Mouse (Mus musculus): ENCODE data around the gene A730061H03Rik. TPM values are rescaled to one million over a fixed set of nuclear protein-coding genes. Genes with fewer than 3 reads are reported as not detected.

The A730061H03Rik gene
- polyA plus RNA-seq, 1 experiment from 2014 or later, result 0.55 TPM

DNA sequence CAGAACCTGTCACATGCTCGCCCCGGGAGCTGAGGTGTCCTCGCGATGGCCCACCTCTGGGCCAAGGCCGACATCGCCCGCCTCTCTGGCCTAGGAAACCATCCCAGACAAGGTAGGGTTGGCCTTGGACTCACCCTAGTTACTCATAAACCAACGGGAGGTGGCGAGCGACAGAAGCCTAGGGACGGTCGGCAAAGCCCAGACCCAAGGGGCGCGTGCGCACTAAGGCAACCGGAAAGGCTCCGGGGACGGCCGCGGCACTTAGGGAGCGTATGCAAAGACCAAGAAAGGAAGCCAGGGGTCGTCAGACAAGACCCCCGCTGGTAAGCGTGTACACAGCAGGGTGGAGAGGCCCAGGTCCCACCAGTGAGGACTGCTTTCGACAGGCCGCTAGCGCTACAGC lies 406 bp downstream of the A730061H03Rik start, which contains the start of gene Dcaf11:
Gene Dcaf11 (plus strand): TSS at position 208 of the 403 bp plus-strand sequence.
- peak within 1 kb of the TSS; percentile 99 for H3K27ac ChIP-seq (ENCODE audit: low read length)

DNA sequence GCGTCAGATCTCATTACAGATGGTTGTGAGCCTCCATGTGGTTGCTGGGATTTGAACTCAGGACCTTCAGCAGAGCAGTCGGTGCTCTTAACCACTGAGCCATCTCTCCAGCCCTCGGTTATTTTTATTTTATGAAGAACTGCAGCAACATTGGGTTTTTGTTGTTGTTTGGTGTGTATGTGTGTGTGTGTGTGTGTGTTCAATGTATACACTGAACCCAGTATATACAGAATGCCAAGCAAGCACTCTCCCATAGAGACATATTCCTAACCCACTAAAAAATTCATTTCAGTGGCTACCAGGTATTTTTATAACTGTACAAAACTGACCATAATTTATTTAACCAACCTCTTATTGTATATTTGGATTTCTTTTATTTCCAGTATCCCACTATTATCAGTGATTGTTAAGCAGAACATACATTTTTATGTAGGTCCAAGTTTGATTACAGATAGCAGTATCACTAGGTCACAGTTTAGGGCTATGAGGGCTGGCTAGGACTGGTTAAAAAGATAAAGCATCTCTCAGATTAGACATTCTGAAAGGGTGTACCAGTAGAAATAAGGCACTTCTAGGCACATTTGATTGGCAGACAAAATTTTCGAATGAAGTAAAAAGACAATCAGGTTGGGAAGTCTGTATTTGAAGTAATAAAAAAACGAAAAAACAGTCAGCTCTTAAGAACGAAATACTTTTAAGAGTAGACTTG lies 1.3 kb downstream of the A730061H03Rik start:
- no peaks in the 10 kb centered on the region for H3K36me3 ChIP-seq (ENCODE audit: control insufficient read depth, insufficient read depth, low read length)
- peak overlapping the region; percentile 62 for H3K4me3 ChIP-seq (ENCODE audit: low read depth, low read length)
- no peaks in the 10 kb centered on the region for H3K27me3 ChIP-seq (ENCODE audit: control insufficient read depth, insufficient read depth, low read depth, low read length)
- no peaks in the 10 kb centered on the region for H3K9me3 ChIP-seq (replicated peaks; ENCODE audit: control insufficient read depth, low read length, poor library complexity, severe bottlenecking)
- peak overlapping the region; percentile 68 for H3K4me2 ChIP-seq (ENCODE audit: low read length)
- WGBS, result 56% methylated on average over 6 of the region's 6 CpGs
- H3K27ac ChIP-seq (ENCODE audit: low read length), result no peak overlapping the region
- peaks cover 20% of the 10 kb centered on the region for H3K4me1 ChIP-seq (ENCODE audit: control insufficient read depth, insufficient read depth, low read length)
- no peak overlapping the region for H3K9ac ChIP-seq (ENCODE audit: low read depth, low read length)
- ATAC-seq, result no peak

More for the DNA sequence above, 406 bp downstream of the A730061H03Rik start, which contains the start of gene Dcaf11:
- H3K4me1 ChIP-seq (ENCODE audit: control insufficient read depth, insufficient read depth, low read length), result peaks cover 20% of the 10 kb centered on the region
- under 1% methylated on average over 27 of the region's 27 CpGs for WGBS
- peak within 1 kb of the TSS; percentile 90 for H3K9ac ChIP-seq (ENCODE audit: low read depth, low read length)
- peaks cover 8% of the 10 kb centered on the region for H3K36me3 ChIP-seq (ENCODE audit: control insufficient read depth, insufficient read depth, low read length)
- no peaks in the 10 kb centered on the region for H3K27me3 ChIP-seq (ENCODE audit: control insufficient read depth, insufficient read depth, low read depth, low read length)
- ATAC-seq, result peak; percentile 83
- H3K4me2 ChIP-seq (ENCODE audit: low read length), result peak within 1 kb of the TSS; percentile 68
- peak within 1 kb of the TSS; percentile 62 for H3K4me3 ChIP-seq (ENCODE audit: low read depth, low read length)
- H3K9me3 ChIP-seq (replicated peaks; ENCODE audit: control insufficient read depth, low read length, poor library complexity, severe bottlenecking), result no peaks in the 10 kb centered on the region

DNA sequence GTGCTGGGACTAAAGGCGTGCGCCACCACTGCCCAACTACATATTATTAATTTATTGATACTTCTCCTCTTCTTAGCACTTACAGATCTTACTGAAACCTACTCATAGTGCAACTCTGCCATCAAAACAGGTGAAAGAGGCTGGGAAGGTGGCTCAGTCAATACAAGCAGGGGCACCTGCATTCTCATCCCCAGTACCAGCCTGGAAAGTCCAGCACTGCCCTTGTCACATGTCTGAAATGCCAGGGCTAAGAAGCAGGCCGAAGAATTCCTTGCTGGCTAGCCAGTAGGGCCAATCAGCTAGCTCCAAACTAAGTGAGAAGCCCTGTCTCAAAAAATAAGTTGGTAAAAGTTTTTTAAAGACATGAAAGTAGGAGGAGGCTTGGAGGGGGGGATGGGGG lies 2.6 kb downstream of the A730061H03Rik start:
- no peaks in the 10 kb centered on the region for H3K36me3 ChIP-seq (ENCODE audit: control insufficient read depth, insufficient read depth, low read length)
- no peaks in the 10 kb centered on the region for H3K27me3 ChIP-seq (ENCODE audit: control insufficient read depth, insufficient read depth, low read depth, low read length)
- H3K4me2 ChIP-seq (ENCODE audit: low read length), result no peak overlapping the region
- no peak overlapping the region for H3K9ac ChIP-seq (ENCODE audit: low read depth, low read length)
- no peak for ATAC-seq
- H3K9me3 ChIP-seq (replicated peaks; ENCODE audit: control insufficient read depth, low read length, poor library complexity, severe bottlenecking), result no peaks in the 10 kb centered on the region
- peaks cover 20% of the 10 kb centered on the region for H3K4me1 ChIP-seq (ENCODE audit: control insufficient read depth, insufficient read depth, low read length)
- no peak overlapping the region for H3K27ac ChIP-seq (ENCODE audit: low read length)
- H3K4me3 ChIP-seq (ENCODE audit: low read depth, low read length), result no peak overlapping the region
- 90% methylated on average over 3 of the region's 3 CpGs for WGBS

DNA sequence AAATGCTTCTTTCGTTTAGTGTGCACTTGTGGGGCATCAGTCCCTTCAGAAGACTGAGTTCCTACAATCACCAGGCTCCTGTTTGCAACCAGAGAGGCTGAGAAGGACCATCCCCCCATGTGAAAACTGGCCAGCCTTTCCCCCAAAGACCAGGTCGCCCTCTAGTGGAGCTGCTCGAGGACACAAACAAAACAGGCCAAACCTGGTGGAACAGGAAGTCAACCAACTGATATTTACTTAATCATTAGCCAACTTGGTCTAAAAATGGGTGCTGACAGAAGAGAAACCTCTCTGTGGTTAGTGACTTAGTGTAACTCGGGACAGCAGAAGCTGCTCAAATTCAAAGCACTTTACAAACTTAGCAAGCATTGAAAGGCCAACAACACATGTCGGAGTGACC lies 3.2 kb downstream of the A730061H03Rik start:
- no peak overlapping the region for H3K27ac ChIP-seq (ENCODE audit: low read length)

DNA sequence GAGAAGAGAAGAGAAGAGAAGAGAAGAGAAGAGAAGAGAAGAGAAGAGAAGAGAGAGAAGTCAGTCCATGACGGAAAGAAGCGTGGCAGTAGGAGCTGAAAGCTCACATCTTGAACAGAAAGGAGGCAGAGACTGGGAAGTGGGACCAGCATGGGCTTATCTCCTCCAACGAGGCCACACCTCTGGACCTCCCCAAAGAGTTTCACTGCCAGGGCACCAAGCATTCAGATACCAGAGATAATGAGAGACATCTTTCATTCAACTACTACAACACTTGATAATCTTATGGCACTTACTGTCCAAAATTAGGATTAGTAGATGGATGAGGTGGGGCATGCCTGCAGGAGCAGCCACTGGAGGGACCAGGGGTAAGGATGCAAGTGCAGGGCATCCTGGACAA lies 4.4 kb downstream of the A730061H03Rik start:
- Histone ChIP-seq H3K27ac (ENCODE audit: low read length) (no peak overlapping the region), H3K4me1 (ENCODE audit: control insufficient read depth, insufficient read depth, low read length) (peaks cover 5% of the 10 kb centered on the region; the same call in 1 of the 2 replicates), H3K4me3 (ENCODE audit: low read depth, low read length) (no peak overlapping the region), H3K9ac (ENCODE audit: low read depth, low read length) (no peak overlapping the region), H3K9me3 (replicated peaks; ENCODE audit: control insufficient read depth, low read length, poor library complexity, severe bottlenecking) (no peaks in the 10 kb centered on the region), H3K4me2 (ENCODE audit: low read length) (no peak overlapping the region), H3K36me3 (ENCODE audit: control insufficient read depth, insufficient read depth, low read length) (no peaks in the 10 kb centered on the region), H3K27me3 (ENCODE audit: control insufficient read depth, insufficient read depth, low read depth, low read length) (no peaks in the 10 kb centered on the region)
- WGBS, result 87% methylated on average over 3 of the region's 3 CpGs
- no peak for ATAC-seq

More for the DNA sequence above, 3.2 kb downstream of the A730061H03Rik start:
- Histone ChIP-seq H3K4me3 (ENCODE audit: low read depth, low read length) (no peak overlapping the region), H3K9me3 (replicated peaks; ENCODE audit: control insufficient read depth, low read length, poor library complexity, severe bottlenecking) (no peaks in the 10 kb centered on the region), H3K36me3 (ENCODE audit: control insufficient read depth, insufficient read depth, low read length) (no peaks in the 10 kb centered on the region), H3K27me3 (ENCODE audit: control insufficient read depth, insufficient read depth, low read depth, low read length) (no peaks in the 10 kb centered on the region), H3K4me2 (ENCODE audit: low read length) (no peak overlapping the region), H3K9ac (ENCODE audit: low read depth, low read length) (no peak overlapping the region), H3K4me1 (ENCODE audit: control insufficient read depth, insufficient read depth, low read length) (peaks cover 15% of the 10 kb centered on the region)
- WGBS, result 30% methylated on average over 5 of the region's 5 CpGs
- ATAC-seq, result no peak

DNA sequence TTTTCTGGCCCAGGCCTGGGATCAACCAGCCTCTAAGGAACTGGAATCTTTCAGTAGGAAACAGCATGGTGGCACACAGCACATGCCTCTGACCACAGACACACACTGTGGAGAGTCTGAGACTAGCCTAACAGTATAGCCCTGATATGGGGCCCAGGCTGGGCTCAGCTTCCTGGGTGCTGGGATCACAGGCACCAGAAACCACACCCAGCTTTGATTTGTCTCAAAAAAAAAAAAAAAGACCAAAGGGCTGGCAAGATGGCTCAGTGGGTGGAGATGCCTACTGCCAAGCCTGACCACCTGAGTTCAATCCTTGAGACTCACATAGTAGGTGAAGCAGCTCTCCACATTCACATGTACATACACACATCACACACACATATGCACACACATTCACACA lies 5.6 kb downstream of the A730061H03Rik start:
- no peak overlapping the region for H3K9ac ChIP-seq (ENCODE audit: low read depth, low read length)
- H3K27me3 ChIP-seq (ENCODE audit: control insufficient read depth, insufficient read depth, low read depth, low read length), result no peaks in the 10 kb centered on the region
- no peak overlapping the region for H3K27ac ChIP-seq (ENCODE audit: low read length)
- no peak overlapping the region for H3K4me2 ChIP-seq (ENCODE audit: low read length)
- H3K4me3 ChIP-seq (ENCODE audit: low read depth, low read length), result no peak overlapping the region
- no peaks in the 10 kb centered on the region for H3K36me3 ChIP-seq (ENCODE audit: control insufficient read depth, insufficient read depth, low read length)
- no peaks in the 10 kb centered on the region for H3K9me3 ChIP-seq (replicated peaks; ENCODE audit: control insufficient read depth, low read length, poor library complexity, severe bottlenecking)
- ATAC-seq, result no peak
- peaks cover 5% of the 10 kb centered on the region; the same call in 1 of the 2 replicates for H3K4me1 ChIP-seq (ENCODE audit: control insufficient read depth, insufficient read depth, low read length)

DNA sequence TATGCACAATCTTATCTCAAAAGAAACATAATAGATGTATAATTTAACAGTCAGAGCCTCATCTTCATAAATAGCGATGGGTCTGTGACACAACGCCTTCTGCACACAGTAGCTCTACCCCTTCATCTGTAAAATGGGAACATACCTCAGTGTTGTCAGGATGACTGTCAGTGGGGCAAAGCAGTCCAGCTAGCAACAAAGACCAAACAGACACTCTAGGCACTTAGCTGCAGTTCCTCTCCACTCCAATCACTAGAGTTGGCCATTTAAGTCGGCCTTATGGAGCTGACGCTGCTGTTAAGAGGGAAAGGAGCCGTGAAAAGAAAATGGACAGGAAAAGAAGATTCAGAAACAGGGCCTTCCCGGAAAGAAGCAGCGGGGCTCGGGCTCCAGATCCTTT lies 8.4 kb downstream of the A730061H03Rik start:
- peaks cover 18% of the 10 kb centered on the region for H3K36me3 ChIP-seq (ENCODE audit: control insufficient read depth, insufficient read depth, low read length)
- no peak overlapping the region for H3K27ac ChIP-seq (ENCODE audit: low read length)
- no peaks in the 10 kb centered on the region for H3K27me3 ChIP-seq (ENCODE audit: control insufficient read depth, insufficient read depth, low read depth, low read length)
- H3K4me3 ChIP-seq (ENCODE audit: low read depth, low read length), result no peak overlapping the region
- ATAC-seq, result no peak
- no peak overlapping the region for H3K4me2 ChIP-seq (ENCODE audit: low read length)
- H3K4me1 ChIP-seq (ENCODE audit: control insufficient read depth, insufficient read depth, low read length), result no peaks in the 10 kb centered on the region
- H3K9me3 ChIP-seq (replicated peaks; ENCODE audit: control insufficient read depth, low read length, poor library complexity, severe bottlenecking), result no peaks in the 10 kb centered on the region
- WGBS, result 89% methylated on average over 8 of the region's 8 CpGs
- no peak overlapping the region for H3K9ac ChIP-seq (ENCODE audit: low read depth, low read length)

DNA sequence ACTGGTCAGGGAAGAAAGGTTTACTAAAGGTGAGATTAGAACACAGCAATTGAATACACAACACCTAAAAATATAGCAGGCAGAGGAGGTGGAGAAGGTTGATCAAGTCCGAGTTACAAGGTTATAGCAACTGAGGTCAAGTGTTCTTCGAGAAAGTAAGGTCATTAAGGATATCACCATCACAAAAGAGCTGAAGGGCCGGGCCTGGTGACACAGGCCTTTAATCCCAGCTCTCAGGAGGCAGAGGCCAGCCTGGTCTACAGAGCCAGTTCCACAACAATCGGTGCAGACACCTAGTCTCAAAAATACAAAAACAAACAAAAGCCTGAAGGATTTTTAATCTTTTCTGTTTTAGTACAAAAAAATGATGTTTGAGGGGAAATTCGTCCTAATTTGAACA lies 8.9 kb downstream of the A730061H03Rik start:
- Histone ChIP-seq H3K4me2 (ENCODE audit: low read length) (no peak overlapping the region), H3K9ac (ENCODE audit: low read depth, low read length) (no peak overlapping the region), H3K27me3 (ENCODE audit: control insufficient read depth, insufficient read depth, low read depth, low read length) (no peaks in the 10 kb centered on the region), H3K4me1 (ENCODE audit: control insufficient read depth, insufficient read depth, low read length) (no peaks in the 10 kb centered on the region), H3K36me3 (ENCODE audit: control insufficient read depth, insufficient read depth, low read length) (peaks cover 18% of the 10 kb centered on the region), H3K4me3 (ENCODE audit: low read depth, low read length) (no peak overlapping the region), H3K9me3 (replicated peaks; ENCODE audit: control insufficient read depth, low read length, poor library complexity, severe bottlenecking) (no peaks in the 10 kb centered on the region), H3K27ac (ENCODE audit: low read length) (no peak overlapping the region)
- no peak for ATAC-seq
- 65% methylated on average over 5 of the region's 5 CpGs for WGBS

DNA sequence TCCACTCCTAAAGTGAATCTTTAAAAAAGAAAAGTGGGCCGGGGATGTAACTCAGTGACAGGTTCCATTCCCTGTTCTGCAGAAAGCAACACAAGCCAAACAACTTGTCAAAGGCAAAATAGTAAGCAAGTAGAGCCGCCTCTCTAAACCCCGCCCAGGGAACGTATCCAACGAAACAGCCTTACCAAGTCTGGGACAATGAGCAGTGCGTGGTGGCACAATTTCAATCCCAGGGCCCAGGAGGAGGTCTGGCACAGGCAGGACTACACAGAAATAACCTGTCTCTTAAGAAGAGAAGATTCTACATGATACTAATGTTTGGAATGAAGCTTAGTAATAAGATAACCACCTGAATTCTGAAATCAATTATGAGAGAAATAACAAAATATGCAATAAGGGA lies 10.0 kb downstream of the A730061H03Rik start:
- 87% methylated on average over 6 of the region's 6 CpGs for WGBS
- H3K4me3 ChIP-seq (ENCODE audit: low read depth, low read length), result no peak overlapping the region
- no peaks in the 10 kb centered on the region for H3K27me3 ChIP-seq (ENCODE audit: control insufficient read depth, insufficient read depth, low read depth, low read length)
- no peak overlapping the region for H3K4me2 ChIP-seq (ENCODE audit: low read length)
- no peak for ATAC-seq
- no peaks in the 10 kb centered on the region for H3K9me3 ChIP-seq (replicated peaks; ENCODE audit: control insufficient read depth, low read length, poor library complexity, severe bottlenecking)
- H3K27ac ChIP-seq (ENCODE audit: low read length), result no peak overlapping the region
- no peaks in the 10 kb centered on the region for H3K4me1 ChIP-seq (ENCODE audit: control insufficient read depth, insufficient read depth, low read length)
- H3K36me3 ChIP-seq (ENCODE audit: control insufficient read depth, insufficient read depth, low read length), result peaks cover 18% of the 10 kb centered on the region
- H3K9ac ChIP-seq (ENCODE audit: low read depth, low read length), result no peak overlapping the region
